Mouse (Mus musculus): ENCODE data around the gene Aff3. TPM values are rescaled to one million over a fixed set of nuclear protein-coding genes. Genes with fewer than 3 reads are reported as not detected.

Aff3 gene
- 1.9 and 2.1 TPM in 2 replicates for polyA plus RNA-seq (2015; fragmentation: Nextera tagmentation; extraction: Ambion mirVana)

- 77% methylated on average over 13 of the region's 13 CpGs for WGBS
- no peaks in the 10 kb centered on the region for H3K36me3 ChIP-seq
- no peaks in the 10 kb centered on the region for H3K9me3 ChIP-seq
- no peak within 1 kb of the TSS for H3K4me2 ChIP-seq
- no peak within 1 kb of the TSS for H3K4me3 ChIP-seq
- no peak within 1 kb of the TSS for H3K9ac ChIP-seq
- ATAC-seq (ENCODE audit: extremely low read depth, insufficient number of reproducible peaks, low FRiP score, low TSS enrichment): no peak
- no peaks in the 10 kb centered on the region for H3K27me3 ChIP-seq (replicated peaks)
- no peak within 1 kb of the TSS for H3K27ac ChIP-seq (replicated peaks)
- H3K4me1 ChIP-seq: peaks cover 15% of the 10 kb centered on the region
These were observed at the start of gene Aff3 for GRCm38 (mm10) chr1:38664777-38665176. TSS of gene Aff3 (minus strand) at chr1:38664955.

- H3K9ac ChIP-seq: no peak overlapping the region
- no peak overlapping the region for H3K27ac ChIP-seq (replicated peaks)
- H3K4me3 ChIP-seq: no peak overlapping the region
- no peaks in the 10 kb centered on the region; the same call in 1 of the 2 replicates for H3K27me3 ChIP-seq (replicated peaks)
- no peak overlapping the region for H3K4me2 ChIP-seq
- peaks cover 16% of the 10 kb centered on the region for H3K4me1 ChIP-seq
- no peaks in the 10 kb centered on the region; the same call in 1 of the 2 replicates for H3K9me3 ChIP-seq
- WGBS: 60% methylated on average over 6 of the region's 6 CpGs
- ATAC-seq (ENCODE audit: extremely low read depth, insufficient number of reproducible peaks, low FRiP score, low TSS enrichment): no peak
- H3K36me3 ChIP-seq: no peaks in the 10 kb centered on the region
These were observed 35.9 kb upstream of the Aff3 start for GRCm38 (mm10) chr1:38700646-38701045.

DNA sequence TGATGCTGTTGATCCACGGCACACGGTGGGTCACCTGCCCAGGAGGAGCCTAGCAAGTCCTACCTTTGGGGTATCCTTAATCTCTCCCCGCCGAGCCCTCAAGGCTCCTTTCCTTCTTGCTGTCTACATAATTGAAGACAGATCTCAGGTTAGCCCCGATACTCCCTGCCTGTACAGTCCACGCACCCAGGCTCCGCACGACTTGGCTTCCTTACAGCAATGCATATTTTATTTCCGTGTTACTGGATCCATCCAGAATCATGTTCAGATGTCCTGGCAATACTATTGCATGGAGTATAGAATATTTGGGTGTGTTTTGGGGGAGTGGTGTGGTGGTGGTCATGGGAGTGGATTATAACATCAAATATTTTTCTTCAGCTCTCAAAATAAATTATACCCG, 34.5 kb upstream of the Aff3 start:
- no peak overlapping the region for H3K4me3 ChIP-seq
- WGBS: 86% methylated on average over 10 of the region's 10 CpGs
- H3K4me2 ChIP-seq: no peak overlapping the region
- H3K9me3 ChIP-seq: no peaks in the 10 kb centered on the region; the same call in 1 of the 2 replicates
- H3K27me3 ChIP-seq (replicated peaks): no peaks in the 10 kb centered on the region; the same call in 1 of the 2 replicates
- no peak overlapping the region for H3K9ac ChIP-seq
- no peak for ATAC-seq (ENCODE audit: extremely low read depth, insufficient number of reproducible peaks, low FRiP score, low TSS enrichment)
- H3K27ac ChIP-seq (replicated peaks): no peak overlapping the region
- H3K36me3 ChIP-seq: no peaks in the 10 kb centered on the region
- peaks cover 16% of the 10 kb centered on the region for H3K4me1 ChIP-seq

DNA sequence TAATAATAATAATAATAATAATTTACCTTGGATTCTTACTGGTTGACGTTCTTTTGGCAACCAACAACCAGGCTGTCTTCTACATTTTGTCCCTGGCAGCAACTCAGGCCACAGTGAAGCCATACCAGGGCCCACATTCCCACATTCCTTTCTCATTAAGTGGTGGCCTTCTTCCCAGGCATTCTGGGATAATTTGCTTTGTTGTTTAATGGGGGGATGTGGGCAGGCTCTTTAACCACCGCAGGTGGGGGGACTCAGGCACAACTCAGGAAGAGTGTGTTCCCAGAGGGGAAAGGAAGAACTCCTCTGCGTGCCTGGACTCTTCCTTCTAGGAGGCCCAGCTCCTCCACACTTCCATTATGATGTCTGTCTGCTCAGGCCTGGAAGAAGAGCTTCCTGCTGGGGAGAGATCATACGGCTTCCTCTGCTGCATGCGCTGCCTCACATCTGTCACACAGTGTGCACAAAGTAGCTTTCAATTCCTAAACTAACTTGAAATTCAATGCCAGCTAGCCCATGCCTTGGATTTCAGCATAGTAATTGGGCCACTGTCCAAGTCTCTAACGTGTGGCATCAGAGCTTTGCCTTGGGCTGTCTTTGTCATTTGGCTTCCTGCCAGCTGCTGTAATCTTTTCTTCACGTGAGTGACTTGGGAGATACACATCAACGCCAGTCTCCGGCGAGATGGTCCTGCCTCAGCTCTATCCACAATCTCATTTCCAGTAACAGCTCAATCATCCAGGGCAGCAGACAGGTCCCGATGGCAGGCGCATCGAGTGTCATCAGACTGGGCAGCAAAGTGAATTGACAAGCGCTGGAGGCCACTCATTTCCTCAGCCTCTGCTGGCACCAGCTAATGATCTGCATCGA, 31.3 kb upstream of the Aff3 start:
- no peak; the same call in 1 of the 2 replicates for ATAC-seq (ENCODE audit: extremely low read depth, insufficient number of reproducible peaks, low FRiP score, low TSS enrichment)
- H3K27me3 ChIP-seq (replicated peaks): no peaks in the 10 kb centered on the region; the same call in 1 of the 2 replicates
- no peak overlapping the region for H3K9ac ChIP-seq
- no peaks in the 10 kb centered on the region for H3K36me3 ChIP-seq
- H3K9me3 ChIP-seq: no peaks in the 10 kb centered on the region
- 49% methylated on average over 15 of the region's 15 CpGs for WGBS
- no peak overlapping the region for H3K27ac ChIP-seq (replicated peaks)
- H3K4me1 ChIP-seq: peaks cover 13% of the 10 kb centered on the region
- no peak overlapping the region for H3K4me2 ChIP-seq
- H3K4me3 ChIP-seq: no peak overlapping the region

- Histone ChIP-seq H3K4me2 (no peak overlapping the region), H3K27me3 (replicated peaks) (no peaks in the 10 kb centered on the region; the same call in 1 of the 2 replicates), H3K27ac (replicated peaks) (no peak overlapping the region), H3K36me3 (no peaks in the 10 kb centered on the region), H3K4me1 (peaks cover 7% of the 10 kb centered on the region), H3K4me3 (no peak overlapping the region), H3K9me3 (no peaks in the 10 kb centered on the region), H3K9ac (no peak overlapping the region)
- ATAC-seq (ENCODE audit: extremely low read depth, insufficient number of reproducible peaks, low FRiP score, low TSS enrichment): no peak
- WGBS: 71% methylated on average over 2 of the region's 2 CpGs
These were observed 30.5 kb upstream of the Aff3 start for GRCm38 (mm10) chr1:38695089-38695811.

GRCm38 (mm10) chr1:38694142-38694541, 29.4 kb upstream of the Aff3 start:
- no peak overlapping the region for H3K4me2 ChIP-seq
- peaks cover 5% of the 10 kb centered on the region for H3K4me1 ChIP-seq
- H3K9ac ChIP-seq: no peak overlapping the region
- H3K36me3 ChIP-seq: no peaks in the 10 kb centered on the region
- H3K27ac ChIP-seq (replicated peaks): no peak overlapping the region
- no peaks in the 10 kb centered on the region for H3K9me3 ChIP-seq
- WGBS: 46% methylated on average over 5 of the region's 5 CpGs
- H3K27me3 ChIP-seq (replicated peaks): no peaks in the 10 kb centered on the region; the same call in 1 of the 2 replicates
- no peak overlapping the region for H3K4me3 ChIP-seq
- ATAC-seq (ENCODE audit: extremely low read depth, insufficient number of reproducible peaks, low FRiP score, low TSS enrichment): no peak

GRCm38 (mm10) chr1:38690471-38690870, 25.7 kb upstream of the Aff3 start:
- no peak overlapping the region for H3K27ac ChIP-seq (replicated peaks)
- no peak for ATAC-seq (ENCODE audit: extremely low read depth, insufficient number of reproducible peaks, low FRiP score, low TSS enrichment)
- no peaks in the 10 kb centered on the region for H3K9me3 ChIP-seq
- H3K27me3 ChIP-seq (replicated peaks): no peaks in the 10 kb centered on the region; the same call in 1 of the 2 replicates
- H3K4me3 ChIP-seq: no peak overlapping the region
- no peak overlapping the region for H3K4me2 ChIP-seq
- 70% methylated on average over 6 of the region's 6 CpGs for WGBS
- H3K9ac ChIP-seq: no peak overlapping the region
- no peaks in the 10 kb centered on the region for H3K4me1 ChIP-seq
- no peaks in the 10 kb centered on the region for H3K36me3 ChIP-seq

- 70% methylated on average over 5 of the region's 5 CpGs for WGBS
- H3K4me3 ChIP-seq: no peak overlapping the region
- ATAC-seq (ENCODE audit: extremely low read depth, insufficient number of reproducible peaks, low FRiP score, low TSS enrichment): no peak
- H3K4me1 ChIP-seq: no peaks in the 10 kb centered on the region
- no peaks in the 10 kb centered on the region for H3K9me3 ChIP-seq
- no peak overlapping the region for H3K4me2 ChIP-seq
- no peak overlapping the region for H3K27ac ChIP-seq (replicated peaks)
- no peaks in the 10 kb centered on the region; the same call in 1 of the 2 replicates for H3K27me3 ChIP-seq (replicated peaks)
- no peaks in the 10 kb centered on the region for H3K36me3 ChIP-seq
- no peak overlapping the region for H3K9ac ChIP-seq
These were observed 23.5 kb upstream of the Aff3 start for GRCm38 (mm10) chr1:38688216-38688615.

DNA sequence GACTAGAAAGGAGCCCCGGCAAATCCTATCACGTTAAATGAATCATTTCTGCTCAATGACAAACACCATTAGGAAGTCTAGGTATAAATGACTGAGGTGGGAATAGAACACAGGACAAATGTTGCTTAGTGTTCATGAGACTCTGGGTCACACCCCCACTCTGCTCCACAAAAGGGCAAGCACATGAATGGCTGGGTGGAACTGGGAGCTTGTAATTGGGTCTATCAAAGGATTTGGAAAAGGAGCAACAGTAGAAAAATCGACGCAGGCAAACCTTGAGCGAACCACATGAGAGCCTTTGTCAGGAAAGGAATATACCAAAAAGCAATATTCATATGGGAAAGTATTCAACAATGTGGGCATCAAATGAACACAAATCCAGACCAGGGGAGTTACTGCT, 21.0 kb upstream of the Aff3 start:
- Histone ChIP-seq H3K9ac (no peak overlapping the region), H3K27me3 (replicated peaks) (no peaks in the 10 kb centered on the region), H3K27ac (replicated peaks) (no peak overlapping the region), H3K4me3 (no peak overlapping the region), H3K4me1 (no peaks in the 10 kb centered on the region), H3K36me3 (no peaks in the 10 kb centered on the region), H3K9me3 (no peaks in the 10 kb centered on the region), H3K4me2 (no peak overlapping the region)
- ATAC-seq (ENCODE audit: extremely low read depth, insufficient number of reproducible peaks, low FRiP score, low TSS enrichment): no peak
- WGBS: 81% methylated on average over 5 of the region's 5 CpGs

DNA sequence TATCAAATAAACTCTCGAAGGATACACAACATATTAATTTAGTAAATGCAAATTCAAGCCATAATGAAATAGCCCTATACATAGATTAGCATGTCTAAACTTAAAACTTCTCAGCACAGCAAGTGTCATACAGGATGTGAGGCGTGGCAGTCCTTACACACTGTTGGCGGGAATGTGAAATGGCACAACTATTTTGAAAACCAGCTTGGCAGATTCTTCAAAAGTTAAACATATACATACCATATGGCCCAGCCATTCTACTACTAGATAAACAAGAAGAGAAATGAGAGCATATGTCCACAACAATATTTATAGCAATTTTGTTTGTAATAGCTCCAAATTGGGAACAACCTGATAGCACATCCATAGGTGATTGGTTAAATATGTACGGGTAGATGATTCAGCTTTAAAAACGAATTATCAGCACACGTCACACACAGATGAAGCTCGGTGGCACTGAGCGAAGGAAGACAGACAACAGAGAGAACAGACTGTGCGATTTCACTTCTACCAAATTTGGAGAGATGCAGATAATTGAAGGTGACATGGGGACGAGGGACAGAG, 18.5 kb upstream of the Aff3 start:
- no peak overlapping the region for H3K27ac ChIP-seq (replicated peaks)
- H3K4me2 ChIP-seq: no peak overlapping the region
- no peaks in the 10 kb centered on the region for H3K36me3 ChIP-seq
- no peak for ATAC-seq (ENCODE audit: extremely low read depth, insufficient number of reproducible peaks, low FRiP score, low TSS enrichment)
- no peak overlapping the region for H3K4me3 ChIP-seq
- no peaks in the 10 kb centered on the region for H3K4me1 ChIP-seq
- H3K9ac ChIP-seq: no peak overlapping the region
- H3K27me3 ChIP-seq (replicated peaks): no peaks in the 10 kb centered on the region
- 71% methylated on average over 10 of the region's 10 CpGs for WGBS
- H3K9me3 ChIP-seq: no peaks in the 10 kb centered on the region

DNA sequence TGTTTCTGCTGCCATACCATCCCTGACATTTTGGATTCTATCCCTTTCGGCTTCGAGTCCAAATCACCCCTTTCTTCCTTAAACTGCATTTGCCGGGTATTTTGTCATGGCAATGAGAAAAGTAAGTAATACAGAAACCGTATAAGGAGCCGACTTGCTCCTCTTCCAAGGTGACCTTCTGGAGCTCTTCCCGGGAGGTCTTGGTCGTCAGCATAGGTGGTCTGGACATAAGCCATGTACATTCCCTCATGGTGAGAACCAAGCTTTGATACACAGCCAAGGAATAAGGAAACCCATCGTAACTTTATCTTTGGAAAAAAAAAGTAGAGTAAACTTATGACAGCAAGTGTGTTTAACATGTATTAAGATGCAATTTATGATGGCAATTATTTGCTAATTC, 15.1 kb upstream of the Aff3 start:
- WGBS: 58% methylated on average over 8 of the region's 8 CpGs
- H3K27ac ChIP-seq (replicated peaks): no peak overlapping the region
- no peaks in the 10 kb centered on the region for H3K36me3 ChIP-seq
- no peaks in the 10 kb centered on the region for H3K27me3 ChIP-seq (replicated peaks)
- no peaks in the 10 kb centered on the region for H3K9me3 ChIP-seq
- no peaks in the 10 kb centered on the region for H3K4me1 ChIP-seq
- ATAC-seq (ENCODE audit: extremely low read depth, insufficient number of reproducible peaks, low FRiP score, low TSS enrichment): no peak
- no peak overlapping the region for H3K9ac ChIP-seq
- H3K4me3 ChIP-seq: no peak overlapping the region
- H3K4me2 ChIP-seq: no peak overlapping the region
